Mouse (Mus musculus) embryonic facial prominence, embryonic 14.5 days (tissue): ENCODE measurements around the gene Pdp2. TPM values are rescaled to one million over a fixed set of nuclear protein-coding genes. Genes with fewer than 3 reads are reported as not detected.

Source experiments
- ATAC-seq: fragments of 200-750 bp; cut with Nextera tagmentation; 2 replicates; pipeline ENCODE4 v1.8.0; 2017; ENCODE audit warnings: low read depth, moderate number of reproducible peaks, moderate TSS enrichment
- DNase-seq: peaks from one replicate; pipeline ENCODE4 v3.0.0-alpha.2; 2015; ENCODE audit warnings: low spot score
- H3K27ac ChIP-seq: fragments of 300-500 bp; sonication (generic); replicated peaks from 2 replicates; pipeline ENCODE4 v1.5.1; 2014; ENCODE audit warnings: low read depth, mild to moderate bottlenecking, low read length, moderate library complexity
- H3K27me3 ChIP-seq: fragments of 300-500 bp; sonication (generic); replicated peaks from 2 replicates; pipeline ENCODE4 v1.6.1; 2014; ENCODE audit warnings: low read length; ENCODE audit not compliant: control insufficient read depth, insufficient read depth
- H3K36me3 ChIP-seq: fragments of 300-500 bp; sonication (generic); 2 replicates; pipeline ENCODE4 v1.6.1; 2014; ENCODE audit warnings: low read length, mixed read lengths; ENCODE audit not compliant: control insufficient read depth, insufficient read depth
- H3K4me1 ChIP-seq: fragments of 300-500 bp; sonication (generic); 2 replicates; pipeline ENCODE4 v1.6.1; 2014; ENCODE audit warnings: antibody characterized with exemption, low read length; ENCODE audit not compliant: control insufficient read depth, insufficient read depth
- H3K4me2 ChIP-seq: fragments of 300-500 bp; sonication (generic); 2 replicates; pipeline ENCODE4 v1.6.1; 2014; ENCODE audit warnings: low read depth, mild to moderate bottlenecking, low read length, moderate library complexity, mixed read lengths
- H3K4me3 ChIP-seq: fragments of 300-500 bp; sonication (generic); 2 replicates; pipeline ENCODE4 v1.5.1; 2014; ENCODE audit warnings: low read depth, mild to moderate bottlenecking, low read length
- H3K9ac ChIP-seq: fragments of 300-500 bp; sonication (generic); 2 replicates; pipeline ENCODE4 v1.6.1; 2014; ENCODE audit warnings: low read depth, mild to moderate bottlenecking, low read length, moderate library complexity, mixed read lengths
- H3K9me3 ChIP-seq: fragments of 300-500 bp; sonication (generic); 2 replicates; pipeline ENCODE4 v1.6.1; 2016; ENCODE audit warnings: low read length; ENCODE audit not compliant: control insufficient read depth
- WGBS: fragments of 180-500 bp; shearing (Covaris S2); extraction: QIAGEN DNeasy Blood & Tissue Kit; methylation state at CpG from one replicate; pipeline ENCODE4 v1.1.7; 2014; 5-methylcytosine and 5-hydroxymethylcytosine counted together
- polyA plus RNA-seq: library from polyadenylated mRNA; unstranded; fragments of >200 nt; fragmentation: Nextera tagmentation; extraction: Ambion mirVana; gene quantifications from 2 replicates; pipeline ENCODE4 v1.2.1, GENCODE M21; 2014

Gene Pdp2
- polyA plus RNA-seq, 1 experiment from 2014 or later = 8.1 TPM

- no peak overlapping the region for H3K4me3 ChIP-seq
- H3K4me2 ChIP-seq = no peak overlapping the region
- no peak overlapping the region for H3K9ac ChIP-seq
- no peaks in the 10 kb centered on the region for H3K9me3 ChIP-seq
- DNase-seq (no peak), ATAC-seq (no peak)
- 0 out of 2 replicates have a peak, but pooled peaks cover 4% of the 10 kb centered on the region for H3K36me3 ChIP-seq
- peaks cover 13% of the 10 kb centered on the region for H3K27me3 ChIP-seq
- H3K4me1 ChIP-seq = 0 out of 2 replicates have a peak, but pooled peaks cover 4% of the 10 kb centered on the region
- WGBS = 60% methylated on average over 6 of the region's 6 CpGs
- H3K27ac ChIP-seq = no peak overlapping the region
Observed at GRCm38 (mm10) chr8:104632486-104632885, 41.2 kb downstream of the Pdp2 start.

DNA sequence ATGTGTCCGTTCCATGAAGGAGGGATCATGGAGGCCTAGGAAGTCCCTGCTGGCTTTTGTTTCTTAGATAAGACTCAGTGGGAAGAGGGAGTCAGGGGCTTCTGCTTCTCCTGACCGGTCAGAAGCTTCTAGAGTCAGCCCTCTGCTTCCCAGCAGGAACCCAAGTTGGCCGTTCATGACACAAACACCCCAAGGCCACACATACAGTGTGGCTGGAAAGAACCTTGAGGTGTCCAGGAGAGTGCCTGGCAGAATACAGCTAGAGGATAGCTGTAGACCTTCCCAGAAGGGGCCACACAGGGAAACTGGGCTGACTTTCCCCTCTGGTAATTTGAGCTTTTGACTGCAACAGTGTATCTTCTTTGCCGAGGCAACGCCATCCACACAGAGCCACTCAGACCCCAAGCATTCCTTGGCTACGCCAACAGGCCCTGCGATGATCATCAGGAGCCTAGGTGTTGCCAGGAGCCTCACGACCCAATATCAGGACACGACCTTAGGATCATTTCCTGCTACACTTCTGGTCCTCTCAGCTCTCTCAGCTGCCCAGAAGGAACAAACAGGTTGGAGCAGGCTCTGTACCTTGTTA, 42.0 kb downstream of the Pdp2 start:
- H3K27me3 ChIP-seq = peaks cover 13% of the 10 kb centered on the region
- 0 out of 2 replicates have a peak, but pooled peaks cover 9% of the 10 kb centered on the region for H3K36me3 ChIP-seq
- 0 out of 2 replicates have a peak, but pooled peaks cover 4% of the 10 kb centered on the region for H3K4me1 ChIP-seq
- no peak for ATAC-seq
- no peak overlapping the region for H3K4me2 ChIP-seq
- no peak for DNase-seq
- H3K4me3 ChIP-seq = no peak overlapping the region
- H3K9me3 ChIP-seq = no peaks in the 10 kb centered on the region
- H3K9ac ChIP-seq = no peak overlapping the region
- WGBS = 54% methylated on average over 9 of the region's 9 CpGs
- no peak overlapping the region for H3K27ac ChIP-seq

- no peak overlapping the region for H3K9ac ChIP-seq
- H3K4me3 ChIP-seq = no peak overlapping the region
- ATAC-seq (no peak), DNase-seq (no peak)
- H3K27me3 ChIP-seq = peaks cover 11% of the 10 kb centered on the region
- H3K4me1 ChIP-seq = 0 out of 2 replicates have a peak, but pooled peaks cover 4% of the 10 kb centered on the region
- 96% methylated on average over 3 of the region's 3 CpGs for WGBS
- H3K36me3 ChIP-seq = peaks cover 26% of the 10 kb centered on the region
- no peaks in the 10 kb centered on the region for H3K9me3 ChIP-seq
- no peak overlapping the region for H3K4me2 ChIP-seq
- H3K27ac ChIP-seq = no peak overlapping the region
Observed at GRCm38 (mm10) chr8:104635004-104635710, 43.9 kb downstream of the Pdp2 start.

- no peak overlapping the region for H3K4me3 ChIP-seq
Observed at GRCm38 (mm10) chr8:104638010-104638409, 46.8 kb downstream of the Pdp2 start.

GRCm38 (mm10) chr8:104640241-104640640, 49.0 kb downstream of the Pdp2 start:
- ATAC-seq (no peak), DNase-seq (no peak)
- H3K4me1 ChIP-seq = peaks cover 11% of the 10 kb centered on the region
- no peaks in the 10 kb centered on the region for H3K27me3 ChIP-seq
- H3K27ac ChIP-seq = no peak overlapping the region
- WGBS = 81% methylated on average over 7 of the region's 7 CpGs
- peak overlapping the region; percentile 88 for H3K4me3 ChIP-seq
- H3K9me3 ChIP-seq = no peaks in the 10 kb centered on the region
- peak overlapping the region; percentile 95 for H3K4me2 ChIP-seq
- peaks cover 26% of the 10 kb centered on the region for H3K36me3 ChIP-seq
- H3K9ac ChIP-seq = peak overlapping the region; percentile 82

More at GRCm38 (mm10) chr8:104638010-104638409, 46.8 kb downstream of the Pdp2 start:
- H3K27ac ChIP-seq = no peak overlapping the region
- WGBS = 90% methylated on average over 6 of the region's 6 CpGs
- peaks cover 26% of the 10 kb centered on the region for H3K36me3 ChIP-seq
- H3K9me3 ChIP-seq = no peaks in the 10 kb centered on the region
- ATAC-seq (no peak), DNase-seq (no peak)
- no peak overlapping the region for H3K9ac ChIP-seq
- H3K4me2 ChIP-seq = no peak overlapping the region
- no peaks in the 10 kb centered on the region for H3K27me3 ChIP-seq
- peaks cover 11% of the 10 kb centered on the region for H3K4me1 ChIP-seq

GRCm38 (mm10) chr8:104640831-104641370, 49.6 kb downstream of the Pdp2 start:
- Histone ChIP-seq H3K9ac (peak overlapping the region; percentile 82), H3K4me2 (peak overlapping the region; percentile 95), H3K9me3 (no peaks in the 10 kb centered on the region), H3K27ac (no peak overlapping the region), H3K27me3 (no peaks in the 10 kb centered on the region), H3K4me3 (peak overlapping the region; percentile 88), H3K36me3 (peaks cover 26% of the 10 kb centered on the region), H3K4me1 (peaks cover 11% of the 10 kb centered on the region)
- no peak for ATAC-seq
- 8% methylated on average over 25 of the region's 25 CpGs for WGBS
- no peak for DNase-seq

DNA sequence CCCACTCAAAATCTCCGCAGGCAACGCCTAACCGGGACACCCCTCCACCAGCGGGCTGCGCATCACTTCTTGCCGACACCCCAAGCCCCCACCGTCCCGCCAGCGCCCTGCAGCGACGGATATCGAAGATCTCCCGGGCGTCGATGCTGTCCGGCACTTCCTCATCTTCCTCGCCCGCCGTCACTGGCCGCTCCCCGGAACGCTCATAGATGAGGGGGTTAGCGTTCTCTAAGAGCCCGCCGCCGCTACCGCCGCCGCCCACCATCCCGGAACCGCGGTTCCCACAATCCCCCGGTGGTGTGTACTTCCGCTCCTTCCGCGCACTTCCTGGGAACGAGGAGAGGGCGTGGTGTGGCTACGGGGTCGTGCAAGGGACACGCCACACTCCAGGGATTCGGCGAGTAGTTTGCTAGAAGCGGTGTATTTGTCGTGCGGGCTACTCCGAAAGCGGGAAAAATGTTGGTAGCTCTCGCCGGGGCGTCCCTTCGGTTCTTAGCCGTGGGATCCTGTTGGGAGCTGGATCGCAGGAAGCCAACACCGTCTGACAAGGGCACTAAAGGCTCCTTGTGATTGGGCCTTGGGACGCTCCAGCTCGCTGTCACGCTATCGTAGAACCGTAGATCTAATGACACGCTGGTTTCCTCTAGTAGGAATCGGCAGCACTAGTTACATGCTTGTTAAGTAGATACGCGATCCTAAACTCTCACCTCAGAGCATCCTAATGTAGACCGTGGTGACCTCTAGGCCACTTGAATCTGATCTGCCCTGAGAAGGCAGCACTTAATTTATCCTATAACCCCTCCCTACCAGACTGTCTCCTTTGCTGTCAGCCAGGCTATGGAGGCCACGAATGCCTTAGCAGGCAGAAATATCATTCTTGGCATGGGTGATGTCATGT, 50.4 kb downstream of the Pdp2 start, which contains the start of gene Ciao2b:
TSS of gene Ciao2b (minus strand) at position 540 of the 898 bp plus-strand sequence.
- DNase-seq (peak; percentile 95), ATAC-seq (peak; percentile 98)
- Histone ChIP-seq H3K9me3 (no peaks in the 10 kb centered on the region), H3K9ac (peak within 1 kb of the TSS; percentile 82), H3K4me1 (peaks cover 11% of the 10 kb centered on the region), H3K36me3 (peaks cover 26% of the 10 kb centered on the region), H3K27me3 (no peaks in the 10 kb centered on the region), H3K27ac (peak within 1 kb of the TSS; percentile 73), H3K4me3 (peak within 1 kb of the TSS; percentile 88), H3K4me2 (peak within 1 kb of the TSS; percentile 95)
- WGBS = under 1% methylated on average over 62 of the region's 66 CpGs

DNA sequence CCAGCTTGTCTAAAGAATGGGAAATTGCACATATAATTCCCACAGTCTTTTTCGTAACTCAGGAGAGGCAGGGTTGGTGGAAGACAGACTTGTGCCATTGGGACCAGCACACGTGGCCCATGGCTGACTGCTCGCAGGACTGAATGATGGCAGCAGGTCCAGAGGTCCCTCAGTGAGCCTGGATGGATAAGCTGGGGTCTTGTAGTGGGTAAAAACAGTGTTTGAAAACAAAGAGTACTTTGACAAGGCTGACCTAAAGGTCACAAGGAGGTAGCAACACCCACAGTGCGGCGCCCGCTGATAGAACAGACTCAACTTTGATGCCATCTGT, 51.0 kb downstream of the Pdp2 start:
- Histone ChIP-seq H3K4me1 (peaks cover 11% of the 10 kb centered on the region), H3K4me2 (peak overlapping the region; percentile 95), H3K9ac (peak overlapping the region; percentile 82), H3K27ac (peak overlapping the region; percentile 73; the same call in 1 of the 2 replicates), H3K27me3 (no peaks in the 10 kb centered on the region), H3K9me3 (no peaks in the 10 kb centered on the region), H3K4me3 (peak overlapping the region; percentile 88), H3K36me3 (peaks cover 22% of the 10 kb centered on the region)
- ATAC-seq (no peak), DNase-seq (no peak)
- WGBS = 77% methylated on average over 6 of the region's 6 CpGs
